Mouse (Mus musculus) lung, postnatal 25 days (tissue): ENCODE measurements around the gene Csnk1e.
"Not testable (repeated sequence)": the region's sequence is repeated elsewhere in the genome, so short reads cannot be mapped to it uniquely, and the experiment has no call there.

Experiments
- DNase-seq: peaks from one replicate; pipeline ENCODE4 v3.0.0; 2022; ENCODE audit warnings: low spot score

The Csnk1e gene

DNA sequence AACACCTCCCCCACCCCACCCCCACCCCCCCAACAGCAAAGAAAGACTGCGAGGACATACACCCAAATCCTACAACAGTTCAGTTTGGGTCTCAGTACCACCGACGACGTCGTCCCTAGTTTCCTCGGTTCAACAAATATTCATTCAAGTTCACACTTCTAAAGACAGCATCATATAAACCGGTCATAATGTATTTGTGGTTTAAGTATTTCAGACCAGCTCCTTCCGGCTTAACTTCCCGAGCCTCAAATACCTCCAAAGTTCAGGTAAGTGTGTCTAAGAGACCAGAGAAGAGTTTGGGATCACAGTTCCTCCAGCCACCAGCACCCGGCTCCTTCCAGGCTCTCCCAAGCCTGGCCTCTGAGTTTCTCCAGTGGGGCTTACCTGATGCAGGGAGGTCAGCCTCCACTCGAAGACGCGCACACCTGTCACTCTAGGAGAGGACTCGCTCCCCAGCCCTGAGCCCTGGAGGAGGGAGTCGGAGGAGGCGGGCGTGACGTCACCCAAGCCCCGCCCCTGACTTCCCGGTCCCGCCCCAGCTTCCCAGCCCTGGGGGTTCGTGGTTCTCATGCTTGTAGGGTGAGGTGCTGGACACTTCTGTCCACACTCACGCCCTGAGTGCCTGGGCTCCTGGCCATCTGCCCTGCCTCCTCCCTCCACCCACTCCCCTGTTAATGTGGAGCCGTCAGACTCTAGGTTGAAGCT, at the start of gene Csnk1e:
Gene Csnk1e, minus strand, starts transcription at position 461 of the 705 bp plus-strand sequence.
- peak; percentile 81 for DNase-seq

GRCm38 (mm10) chr15:79504707-79505452, 49.5 kb upstream of the Csnk1e start, which contains the start of gene Kcnj4:
Kcnj4 (minus strand) TSS chr15:79505241.
- DNase-seq: no peak

- DNase-seq: no peak
Measured at GRCm38 (mm10) chr15:79503438-79503837, 48.1 kb upstream of the Csnk1e start.

DNA sequence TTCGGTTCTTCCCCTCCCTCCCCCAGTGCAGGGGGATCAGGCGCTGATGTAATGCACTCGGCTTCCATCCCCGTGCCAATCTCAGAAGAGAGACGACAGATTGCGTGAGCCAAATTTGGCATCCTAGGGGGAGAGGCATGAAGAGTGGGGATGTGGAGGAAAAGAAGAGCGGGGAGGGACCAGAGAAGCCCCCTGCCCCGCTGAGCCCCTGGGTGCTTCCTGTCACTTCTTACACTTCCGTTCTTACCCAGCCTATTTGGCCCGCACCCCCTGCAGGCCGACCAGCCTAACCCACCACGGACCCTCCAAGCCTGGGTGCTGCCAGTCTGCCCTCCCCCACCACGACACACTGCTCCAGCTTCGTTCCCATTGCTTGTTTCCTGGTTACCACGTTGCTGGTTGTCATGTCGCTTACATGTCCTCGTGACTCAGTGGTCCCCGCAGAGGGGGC, 47.5 kb upstream of the Csnk1e start:
- no peak for DNase-seq

DNA sequence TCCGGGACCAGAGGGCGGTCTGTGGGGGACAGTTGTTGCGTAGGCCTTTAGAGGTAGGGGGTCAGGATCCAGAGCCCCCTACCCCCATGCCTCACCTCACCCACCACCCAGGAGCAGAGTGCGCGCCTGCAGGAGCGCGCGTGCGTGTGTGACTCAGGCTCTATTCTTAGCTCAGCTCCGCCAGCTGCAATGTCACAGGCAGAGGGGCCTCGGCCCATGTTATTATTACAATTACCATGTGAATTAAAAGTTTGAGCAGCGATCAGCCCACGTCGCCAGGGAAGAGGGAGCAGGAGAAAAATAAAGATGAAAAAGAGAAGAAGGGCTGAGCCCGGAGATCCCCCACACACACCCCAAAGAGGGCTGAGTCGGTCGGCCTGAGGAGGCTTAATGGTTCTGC, 44.7 kb upstream of the Csnk1e start:
- no peak for DNase-seq

DNA sequence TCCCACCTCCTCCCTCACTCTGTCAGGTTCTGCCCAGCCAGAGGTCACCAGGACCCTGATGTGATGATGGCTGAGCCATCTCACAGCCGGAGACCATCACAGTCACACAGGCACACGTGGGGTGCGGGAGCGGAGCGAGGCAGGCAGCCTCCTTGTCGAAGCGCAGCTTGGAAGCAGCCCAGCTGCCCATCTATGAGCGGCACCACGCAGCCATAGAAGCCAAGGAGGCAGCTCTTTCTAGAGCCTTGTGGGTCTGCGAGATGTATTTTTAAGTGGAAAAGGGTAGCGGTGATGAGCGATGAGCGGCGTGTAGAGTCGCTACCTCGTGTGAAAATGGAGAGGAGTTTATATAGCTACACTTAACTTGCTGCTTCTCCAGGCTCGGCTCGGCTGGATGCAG, 38.2 kb upstream of the Csnk1e start:
- DNase-seq: no peak

GRCm38 (mm10) chr15:79489463-79489862, 34.1 kb upstream of the Csnk1e start:
- no peak for DNase-seq

DNA sequence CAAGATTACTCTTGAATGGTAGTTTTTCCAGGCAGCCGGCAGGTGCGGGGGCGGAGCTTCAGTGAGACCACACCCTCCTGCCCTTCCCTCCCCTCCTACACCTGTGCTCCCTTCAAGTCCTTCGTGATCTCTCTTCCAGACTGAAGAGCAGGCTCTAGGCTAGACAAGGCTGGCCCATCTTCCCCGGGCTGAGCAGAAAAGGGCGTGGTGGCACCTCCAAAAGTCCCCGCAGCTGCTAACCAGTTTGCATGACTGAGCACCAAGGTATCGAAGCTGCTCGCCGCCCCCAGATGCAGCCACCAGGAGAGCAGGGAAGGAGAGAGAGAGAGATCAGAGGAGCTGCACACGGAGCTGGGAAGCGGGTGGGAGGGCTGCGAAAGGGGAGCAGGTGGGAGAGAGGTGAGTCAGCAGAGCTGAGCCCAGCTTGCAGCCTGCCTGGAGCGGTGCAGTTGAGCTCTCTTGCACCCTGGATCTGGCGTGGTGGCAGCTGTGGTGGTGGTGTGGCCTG, 25.9 kb upstream of the Csnk1e start:
- no peak for DNase-seq

DNA sequence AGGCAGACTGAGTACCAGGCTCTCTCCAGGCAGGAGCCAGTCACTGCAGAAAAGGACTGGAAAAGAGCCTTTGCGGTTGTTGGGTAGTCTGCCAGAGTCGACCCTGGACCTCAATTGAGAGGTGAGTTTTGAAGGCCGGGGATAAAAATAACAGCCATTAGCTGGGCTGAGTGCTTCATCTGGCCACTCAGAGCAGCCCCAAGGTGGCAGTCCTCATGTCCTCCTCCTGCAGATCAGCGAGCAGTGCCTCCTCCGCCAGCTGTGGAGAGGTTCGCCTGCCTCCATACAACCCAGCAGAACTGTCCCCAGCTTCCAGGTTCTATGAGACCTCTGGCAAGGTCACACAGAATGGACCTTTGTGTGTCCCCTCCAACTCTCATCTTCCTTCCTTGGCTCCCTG, 21.9 kb upstream of the Csnk1e start:
- no peak for DNase-seq

- no peak for DNase-seq
Measured at GRCm38 (mm10) chr15:79473638-79474355, 18.4 kb upstream of the Csnk1e start.

GRCm38 (mm10) chr15:79473042-79473441, 17.7 kb upstream of the Csnk1e start:
- DNase-seq: no peak

GRCm38 (mm10) chr15:79471095-79471494, 15.7 kb upstream of the Csnk1e start:
- DNase-seq: no peak

- DNase-seq: peak; percentile 4
Measured at GRCm38 (mm10) chr15:79470583-79470982, 15.2 kb upstream of the Csnk1e start.

- DNase-seq: no peak
Measured at GRCm38 (mm10) chr15:79469577-79469976, 14.2 kb upstream of the Csnk1e start.

DNA sequence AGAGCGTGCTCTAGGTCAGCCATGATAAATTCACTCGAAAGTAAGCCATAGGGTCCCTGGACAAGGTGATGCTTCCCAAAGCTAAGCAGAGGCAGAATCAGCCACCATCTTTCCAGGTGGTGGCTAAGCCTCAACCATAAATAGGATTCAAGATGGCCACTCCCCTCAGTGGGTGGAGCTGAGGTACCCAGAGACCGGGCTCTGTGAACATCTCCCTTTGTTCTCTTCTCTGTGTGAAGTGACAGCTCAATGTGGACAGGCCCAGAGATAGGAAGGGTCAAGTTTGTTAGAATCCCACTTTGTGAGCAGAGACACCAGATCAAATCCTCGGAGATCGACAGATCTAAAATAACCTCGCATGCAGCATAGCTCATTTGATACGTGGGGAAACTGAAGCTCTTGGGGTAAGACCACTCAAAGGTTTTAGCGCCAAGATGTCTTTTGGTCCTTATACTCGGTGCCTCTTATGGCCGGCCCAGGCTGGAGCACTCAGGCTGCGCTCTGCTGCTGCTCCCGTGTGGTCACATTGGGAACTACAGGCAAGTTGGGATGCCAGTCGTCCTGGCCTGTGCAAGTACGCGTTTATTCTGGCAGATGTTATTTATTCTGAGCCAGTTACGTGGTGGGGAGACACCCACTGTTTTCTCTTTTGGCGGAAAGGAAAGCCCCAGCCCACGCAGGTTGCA, 11.4 kb upstream of the Csnk1e start:
- peak; percentile 87 for DNase-seq

DNA sequence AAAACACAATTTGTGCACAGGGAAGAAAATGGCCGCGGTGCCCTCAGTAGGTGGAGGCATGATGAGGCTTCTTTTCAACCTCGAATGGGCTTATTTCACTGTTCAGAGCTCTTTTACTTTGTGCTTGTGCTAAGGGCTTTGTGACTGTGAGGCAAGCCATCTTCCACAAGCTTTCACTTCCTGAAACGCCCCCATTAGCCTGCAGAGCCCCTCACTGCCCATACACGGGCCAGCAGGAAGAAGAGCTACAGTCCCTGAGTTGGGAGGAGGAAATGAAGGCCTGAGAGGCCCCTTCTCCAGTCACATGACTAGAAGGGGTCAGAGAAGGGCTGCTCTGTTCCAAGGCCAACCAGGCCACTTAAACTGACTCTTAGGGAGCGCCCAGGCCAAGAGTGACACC, 1.2 kb upstream of the Csnk1e start:
- DNase-seq: peak; percentile 37

GRCm38 (mm10) chr15:79456104-79456503, 738 bp upstream of the Csnk1e start:
- not testable (repeated sequence) for DNase-seq

GRCm38 (mm10) chr15:79453831-79454230, 1.5 kb downstream of the Csnk1e start:
- no peak for DNase-seq

DNA sequence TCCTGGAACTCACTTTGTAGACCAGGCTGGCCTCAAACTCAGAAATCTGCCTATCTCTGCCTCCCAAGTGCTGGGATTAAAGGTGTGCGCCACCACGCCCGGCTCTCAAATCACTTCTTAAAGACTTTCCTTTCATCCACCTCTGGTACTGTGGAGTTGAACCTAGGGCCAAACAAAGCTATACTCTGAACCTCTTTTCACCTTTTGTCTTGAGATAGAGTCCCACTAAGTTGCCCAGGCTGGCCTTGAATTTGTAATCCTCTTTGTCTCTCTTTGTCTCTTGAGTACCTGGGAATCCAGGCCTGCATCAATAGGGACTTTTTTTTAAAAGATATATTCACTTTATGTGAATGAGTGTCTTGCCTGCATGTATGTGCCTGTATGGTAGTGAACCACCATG, 7.3 kb downstream of the Csnk1e start:
- DNase-seq: no peak

DNA sequence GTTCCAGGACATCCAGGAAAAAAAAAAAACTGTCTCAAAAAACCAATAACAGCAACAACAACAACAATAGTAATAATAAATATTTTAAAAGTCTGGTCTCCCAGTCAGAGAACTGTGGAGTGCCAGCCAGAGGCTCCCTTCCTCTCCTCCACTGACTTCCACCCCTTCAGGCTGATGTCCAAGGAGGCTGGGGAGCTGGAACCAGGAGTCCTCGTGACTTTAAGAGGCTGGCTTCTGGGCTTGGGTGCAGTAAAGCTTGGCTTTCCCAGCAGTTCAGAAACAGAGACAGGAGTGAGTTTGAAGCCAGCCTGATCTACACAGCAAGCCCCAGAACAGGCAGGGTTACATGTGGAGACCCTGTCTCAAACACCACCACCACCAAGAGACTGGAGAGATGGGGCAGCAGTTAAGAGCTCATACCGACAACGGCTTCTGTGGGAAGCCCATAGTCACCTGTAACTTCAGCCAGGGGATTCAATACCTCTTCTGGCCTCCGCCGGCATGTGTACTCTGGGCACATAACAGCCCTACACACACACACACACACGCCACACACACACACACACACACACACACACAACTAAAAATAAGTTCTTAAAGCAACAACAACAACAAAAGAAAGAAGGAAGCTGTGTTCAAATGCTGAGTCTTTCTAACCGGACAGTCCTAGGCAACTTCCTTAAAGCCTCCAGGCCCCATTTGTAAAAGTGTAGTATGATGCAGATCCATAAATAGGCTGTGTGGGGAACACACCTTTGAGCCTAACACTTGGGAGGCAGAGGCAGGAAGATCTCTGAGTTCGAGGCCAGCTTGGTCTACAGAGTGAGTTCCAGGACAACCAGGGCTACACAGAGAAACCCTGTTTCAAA, 9.3 kb downstream of the Csnk1e start:
- no peak for DNase-seq

GRCm38 (mm10) chr15:79443856-79444410, 11.4 kb downstream of the Csnk1e start:
- no peak for DNase-seq
